Mouse (Mus musculus) kidney, postnatal 0 days (tissue): ENCODE results near the gene Fkbp1b. TPM values are rescaled to one million over a fixed set of nuclear protein-coding genes. Genes with fewer than 3 reads are reported as not detected.

ENCODE experiments used
- ATAC-seq: fragments of 200-750 bp; cut with Nextera tagmentation; replicated peaks from 2 replicates; pipeline ENCODE4 v1.8.0; 2017; ENCODE audit warnings: low read depth, moderate number of reproducible peaks, moderate TSS enrichment, moderate library complexity; ENCODE audit not compliant: low FRiP score
- DNase-seq: peaks from one replicate; pipeline ENCODE4 v3.0.0-alpha.2; 2016; ENCODE audit warnings: low spot score
- H3K27ac ChIP-seq: fragments of 300-500 bp; sonication (generic); 2 replicates; pipeline ENCODE4 v1.5.1; 2014; ENCODE audit warnings: mild to moderate bottlenecking
- H3K27me3 ChIP-seq: fragments of 300-500 bp; sonication (generic); 2 replicates; pipeline ENCODE4 v1.6.1; 2014; ENCODE audit warnings: low read length, mixed read lengths; ENCODE audit not compliant: insufficient read depth
- H3K36me3 ChIP-seq: fragments of 300-500 bp; sonication (generic); 2 replicates; pipeline ENCODE4 v1.6.1; 2014; ENCODE audit warnings: low read length, mixed read lengths; ENCODE audit not compliant: insufficient read depth
- H3K4me1 ChIP-seq: fragments of 300-500 bp; sonication (generic); replicated peaks from 2 replicates; pipeline ENCODE4 v1.6.1; 2014; ENCODE audit warnings: antibody characterized with exemption, low read length, mixed read lengths; ENCODE audit not compliant: insufficient read depth
- H3K4me2 ChIP-seq: fragments of 300-500 bp; sonication (generic); 2 replicates; pipeline ENCODE4 v1.6.1; 2014; ENCODE audit warnings: mild to moderate bottlenecking, low read length, moderate library complexity, mixed read lengths
- H3K4me3 ChIP-seq: fragments of 300-500 bp; sonication (generic); replicated peaks from 2 replicates; pipeline ENCODE4 v1.5.1; 2014; ENCODE audit warnings: low read depth, low read length
- H3K9ac ChIP-seq: fragments of 300-500 bp; sonication (generic); 2 replicates; pipeline ENCODE4 v1.6.1; 2014; ENCODE audit warnings: low read depth, low read length
- H3K9me3 ChIP-seq: fragments of 300-500 bp; sonication (generic); replicated peaks from 2 replicates; pipeline ENCODE4 v1.6.1; 2016; ENCODE audit warnings: low read length, inconsistent platforms, mixed read lengths
- CTCF ChIP-seq: IDR thresholded peaks from 2 replicates; pipeline ENCODE4 v1.5.1; 2016; ENCODE audit warnings: antibody characterized with exemption, low read depth, mild to moderate bottlenecking, moderate library complexity
- WGBS: fragments of 180-500 bp; shearing (Covaris S2); extraction: QIAGEN DNeasy Blood & Tissue Kit; methylation state at CpG from one replicate; pipeline ENCODE4 v1.1.7; 2014; 5-methylcytosine and 5-hydroxymethylcytosine counted together
- polyA plus RNA-seq: library from polyadenylated mRNA; unstranded; fragments of >200 nt; fragmentation: Nextera tagmentation; extraction: Ambion mirVana; gene quantifications from 2 replicates; pipeline ENCODE4 v1.2.1, GENCODE M21; 2015

The Fkbp1b gene
- polyA plus RNA-seq, 1 experiment from 2014 or later: 8.8 TPM

GRCm38 (mm10) chr12:4872273-4872672 lies 30.9 kb upstream of the Fkbp1b start:
- no peak overlapping the region for H3K27ac ChIP-seq
- no peak overlapping the region for H3K4me2 ChIP-seq
- ATAC-seq: no peak
- no peak for DNase-seq
- no peaks in the 10 kb centered on the region for H3K9me3 ChIP-seq
- H3K9ac ChIP-seq: no peak overlapping the region
- TF ChIP-seq CTCF: peak; percentile 26; the same call in 1 of the 2 replicates
- H3K4me3 ChIP-seq: no peak overlapping the region
- no peaks in the 10 kb centered on the region for H3K36me3 ChIP-seq
- H3K4me1 ChIP-seq: 0 out of 2 replicates have a peak, but pooled peaks cover 5% of the 10 kb centered on the region
- H3K27me3 ChIP-seq: no peaks in the 10 kb centered on the region
- 59% methylated on average over 4 of the region's 4 CpGs for whole genome bisulfite sequencing

GRCm38 (mm10) chr12:4871260-4871659 lies 29.9 kb upstream of the Fkbp1b start:
- no peak overlapping the region for H3K9ac ChIP-seq
- DNase-seq (no peak), ATAC-seq (no peak)
- TF ChIP-seq CTCF: no peak
- WGBS: 87% methylated on average over 5 of the region's 5 CpGs
- H3K9me3 ChIP-seq: no peaks in the 10 kb centered on the region
- no peaks in the 10 kb centered on the region for H3K36me3 ChIP-seq
- no peak overlapping the region for H3K4me2 ChIP-seq
- 0 out of 2 replicates have a peak, but pooled peaks cover 5% of the 10 kb centered on the region for H3K4me1 ChIP-seq
- H3K27ac ChIP-seq: no peak overlapping the region
- H3K27me3 ChIP-seq: no peaks in the 10 kb centered on the region
- no peak overlapping the region for H3K4me3 ChIP-seq

DNA sequence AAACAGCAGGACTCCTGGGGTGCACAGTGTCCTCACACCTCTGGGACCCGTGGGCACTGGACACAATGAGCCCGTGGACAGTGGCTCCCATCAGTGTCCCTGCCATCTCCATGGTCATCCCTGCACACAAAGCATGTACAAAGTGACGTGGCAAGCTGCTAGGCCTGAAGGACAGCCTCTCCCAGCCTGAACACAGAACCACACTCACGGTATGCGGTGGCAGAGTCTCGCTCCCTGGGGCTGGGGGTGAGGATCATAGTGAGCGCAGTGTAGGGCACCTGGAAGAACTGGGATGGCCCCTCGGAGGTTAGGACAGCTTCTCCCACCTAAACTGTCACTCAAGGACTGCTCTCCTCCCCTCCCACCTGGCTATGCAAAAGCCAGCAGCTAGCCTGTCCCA lies 27.5 kb upstream of the Fkbp1b start:
- DNase-seq (no peak), ATAC-seq (no peak)
- H3K4me1 ChIP-seq: peaks cover under 1% of the 10 kb centered on the region; the same call in 1 of the 2 replicates
- no peak overlapping the region for H3K4me3 ChIP-seq
- WGBS: 79% methylated on average over 8 of the region's 8 CpGs
- H3K9me3 ChIP-seq: no peaks in the 10 kb centered on the region
- H3K4me2 ChIP-seq: no peak overlapping the region
- no peaks in the 10 kb centered on the region for H3K27me3 ChIP-seq
- H3K36me3 ChIP-seq: no peaks in the 10 kb centered on the region
- H3K9ac ChIP-seq: no peak overlapping the region
- no peak for TF ChIP-seq CTCF
- H3K27ac ChIP-seq: no peak overlapping the region

- WGBS: 70% methylated on average over 4 of the region's 4 CpGs
- no peak for TF ChIP-seq CTCF
- ATAC-seq (no peak), DNase-seq (no peak)
- Histone ChIP-seq H3K27me3 (no peaks in the 10 kb centered on the region), H3K4me3 (no peak overlapping the region), H3K9me3 (no peaks in the 10 kb centered on the region), H3K9ac (no peak overlapping the region), H3K4me1 (peaks cover 9% of the 10 kb centered on the region; the same call in 1 of the 2 replicates), H3K4me2 (no peak overlapping the region), H3K27ac (no peak overlapping the region), H3K36me3 (no peaks in the 10 kb centered on the region)
Observed at GRCm38 (mm10) chr12:4864338-4864690, 22.9 kb upstream of the Fkbp1b start.

GRCm38 (mm10) chr12:4863654-4864337 lies 22.4 kb upstream of the Fkbp1b start:
- no peaks in the 10 kb centered on the region for H3K27me3 ChIP-seq
- peak; percentile 88 for ATAC-seq
- H3K4me2 ChIP-seq: no peak overlapping the region
- H3K9me3 ChIP-seq: no peaks in the 10 kb centered on the region
- peaks cover 9% of the 10 kb centered on the region; the same call in 1 of the 2 replicates for H3K4me1 ChIP-seq
- H3K4me3 ChIP-seq: no peak overlapping the region
- WGBS: 52% methylated on average over 4 of the region's 4 CpGs
- H3K27ac ChIP-seq: no peak overlapping the region
- H3K9ac ChIP-seq: no peak overlapping the region
- DNase-seq: peak; percentile 79
- TF ChIP-seq CTCF: no peak
- H3K36me3 ChIP-seq: no peaks in the 10 kb centered on the region

DNA sequence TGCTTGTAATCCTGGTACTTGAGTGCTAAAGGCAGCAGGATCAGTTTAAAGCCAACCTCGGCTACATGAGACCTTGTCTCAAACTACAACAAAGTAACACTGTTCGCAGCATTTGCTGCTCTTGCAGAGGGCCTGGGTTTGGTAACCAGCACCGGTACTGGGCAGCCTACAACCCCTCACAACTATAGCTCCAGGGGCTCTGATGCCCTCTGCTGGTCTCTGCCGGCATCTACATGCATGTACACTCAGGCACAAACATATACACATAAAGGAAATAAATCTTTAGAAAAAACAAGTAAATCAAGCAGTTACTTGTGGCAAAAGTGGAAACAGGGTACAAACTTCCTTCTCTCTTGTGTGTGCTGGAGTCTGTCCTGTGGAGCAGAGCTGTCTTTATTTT lies 21.3 kb upstream of the Fkbp1b start:
- 89% methylated on average over 4 of the region's 4 CpGs for WGBS
- peak; percentile 33; the same call in 1 of the 2 replicates for TF ChIP-seq CTCF
- H3K36me3 ChIP-seq: no peaks in the 10 kb centered on the region
- no peak overlapping the region for H3K27ac ChIP-seq
- H3K4me2 ChIP-seq: no peak overlapping the region
- ATAC-seq (no peak), DNase-seq (no peak)
- H3K9ac ChIP-seq: no peak overlapping the region
- H3K27me3 ChIP-seq: no peaks in the 10 kb centered on the region
- no peaks in the 10 kb centered on the region for H3K9me3 ChIP-seq
- peaks cover 9% of the 10 kb centered on the region; the same call in 1 of the 2 replicates for H3K4me1 ChIP-seq
- H3K4me3 ChIP-seq: no peak overlapping the region
